Mouse (Mus musculus): ENCODE data around the gene Megf8. TPM values are rescaled to one million over a fixed set of nuclear protein-coding genes. Genes with fewer than 3 reads are reported as not detected.
A peak's percentile ranks its signal among the peaks of the same experiment; 100 is the strongest.

The Megf8 gene
- total RNA-seq (2015), result 2.2 and 2.5 TPM in 2 replicates
- total RNA-seq (2017), result 3.5 and 3.9 TPM in 2 replicates

DNA sequence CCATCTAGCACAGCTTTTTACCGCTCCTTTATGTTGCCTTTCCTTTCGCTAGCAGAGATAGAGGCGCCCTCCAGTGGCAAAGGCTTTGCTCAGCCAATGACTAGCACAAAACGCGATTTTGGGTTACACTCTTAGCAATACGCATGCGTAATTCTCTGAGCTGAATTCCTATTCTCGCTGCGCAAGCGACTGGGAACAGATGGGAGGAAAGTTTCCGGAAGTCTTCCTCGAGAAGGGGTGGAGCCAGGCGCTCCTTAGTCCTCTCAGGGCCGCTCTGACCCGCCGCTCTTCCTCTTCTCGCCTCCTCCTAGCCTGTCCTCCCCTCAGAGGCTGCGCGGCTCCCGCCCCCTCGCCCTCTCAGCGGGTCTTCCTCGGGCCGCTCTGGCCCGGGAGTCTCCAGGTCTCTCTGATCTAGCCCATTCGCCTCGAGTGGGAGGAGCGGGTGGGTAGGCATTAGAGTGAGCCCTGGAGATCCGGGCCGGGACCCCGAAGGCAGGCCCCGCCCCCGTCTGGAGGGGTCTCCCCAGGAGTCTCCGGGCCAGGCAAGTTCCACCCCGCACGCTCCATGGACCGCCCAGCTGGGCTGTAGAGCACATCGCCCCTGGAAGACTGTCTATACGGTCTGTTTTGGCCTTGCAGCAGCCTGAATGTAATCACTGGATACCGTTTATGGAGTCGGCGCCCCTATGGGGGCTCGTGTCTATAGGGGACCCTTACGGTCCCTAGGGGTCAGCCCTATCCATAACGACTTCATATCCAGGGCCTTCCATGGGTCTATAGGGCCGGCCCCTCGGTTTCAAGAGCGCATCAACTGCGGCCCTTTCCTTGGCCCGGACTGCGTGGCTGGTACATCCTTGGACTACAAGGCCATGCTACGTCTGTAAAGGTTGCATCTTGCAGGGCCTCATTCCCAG, at the start of gene Megf8:
TSS of gene Megf8 (plus strand) at position 633 of the 914 bp plus-strand sequence.
- ATAC-seq (replicated peaks; ENCODE audit: poor library complexity), result peak; percentile 93

DNA sequence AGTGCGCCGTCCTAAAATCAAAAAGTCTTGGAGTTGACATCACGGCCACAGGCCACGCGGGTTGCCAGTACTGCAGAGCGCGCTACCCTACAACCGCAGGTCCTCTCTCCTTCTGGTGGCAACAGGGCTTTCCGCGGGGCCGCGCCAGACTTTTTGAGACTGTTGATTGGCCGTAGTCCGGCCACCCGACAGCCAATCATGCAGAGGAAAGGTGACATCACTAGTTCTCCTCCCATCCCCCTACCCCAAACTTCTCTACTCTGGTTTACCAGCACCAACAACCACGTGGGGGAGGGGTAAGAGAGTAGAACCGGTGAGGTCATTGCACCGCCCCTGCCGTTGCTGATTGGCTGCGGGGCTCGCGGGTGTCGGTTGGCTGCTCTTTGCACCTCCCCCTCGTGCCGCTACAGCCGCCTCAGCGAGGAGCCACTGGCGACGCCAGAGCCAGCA, 49.6 kb upstream of the Megf8 start, which contains the start of gene Cic:
TSS of gene Cic (plus strand) at position 404 of the 450 bp plus-strand sequence.
- peak; percentile 72 for ATAC-seq (replicated peaks; ENCODE audit: poor library complexity)

DNA sequence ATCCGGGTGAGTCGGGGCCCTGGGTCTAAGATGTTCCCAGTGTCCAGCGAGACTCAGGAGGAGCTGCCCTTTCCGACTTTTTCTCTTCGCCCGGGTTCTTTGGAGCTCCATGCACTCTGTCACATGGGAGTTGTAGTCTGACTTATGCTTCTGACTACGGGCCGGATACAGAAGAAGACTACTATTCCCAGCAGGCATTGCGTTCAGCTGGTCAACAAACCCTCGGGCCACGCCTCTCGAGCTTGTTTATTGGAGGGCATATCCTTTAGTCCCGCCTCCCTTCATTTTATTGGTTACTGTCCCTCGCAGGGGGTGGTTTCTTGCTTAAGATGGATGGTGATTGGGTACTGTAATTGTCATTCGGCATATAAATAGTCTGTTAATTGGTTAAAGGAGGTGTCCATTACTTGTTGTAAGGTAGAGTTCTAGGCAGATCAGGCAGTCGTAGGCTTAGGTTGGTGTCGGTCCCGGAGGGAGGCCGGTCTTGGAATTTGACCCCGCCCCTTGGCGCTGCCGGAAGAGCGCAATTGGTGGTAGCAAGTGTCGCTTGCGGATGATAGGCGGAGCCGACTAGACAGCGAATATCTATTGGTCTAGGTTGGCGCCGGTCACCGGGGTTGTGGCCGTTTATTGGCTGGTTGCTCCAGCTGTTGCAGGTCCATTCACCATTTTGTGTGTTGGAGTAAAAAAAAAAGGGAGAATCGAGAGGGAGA, 49.1 kb upstream of the Megf8 start:
- ATAC-seq (replicated peaks; ENCODE audit: poor library complexity), result peak; percentile 73

DNA sequence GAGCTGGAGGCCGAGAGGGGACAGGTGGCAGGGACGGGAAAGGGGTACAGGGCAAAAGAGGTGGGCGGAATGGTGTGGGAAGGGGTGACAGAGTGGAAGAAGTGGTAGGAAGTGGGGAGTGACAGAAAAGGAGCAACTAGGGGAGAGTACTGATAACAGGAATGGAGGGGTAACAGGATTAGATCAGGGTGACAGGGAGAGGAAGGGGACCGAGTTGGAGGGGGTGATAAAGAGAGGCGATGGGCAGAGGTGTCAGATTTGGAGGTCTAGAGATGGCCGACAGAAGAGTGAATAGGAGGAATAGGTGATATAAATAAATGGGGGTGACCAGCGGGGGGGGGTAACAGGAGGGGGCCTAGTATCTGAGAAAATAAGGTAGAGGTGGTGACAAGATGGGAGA, 48.4 kb upstream of the Megf8 start:
- ATAC-seq (replicated peaks; ENCODE audit: poor library complexity), result no peak

DNA sequence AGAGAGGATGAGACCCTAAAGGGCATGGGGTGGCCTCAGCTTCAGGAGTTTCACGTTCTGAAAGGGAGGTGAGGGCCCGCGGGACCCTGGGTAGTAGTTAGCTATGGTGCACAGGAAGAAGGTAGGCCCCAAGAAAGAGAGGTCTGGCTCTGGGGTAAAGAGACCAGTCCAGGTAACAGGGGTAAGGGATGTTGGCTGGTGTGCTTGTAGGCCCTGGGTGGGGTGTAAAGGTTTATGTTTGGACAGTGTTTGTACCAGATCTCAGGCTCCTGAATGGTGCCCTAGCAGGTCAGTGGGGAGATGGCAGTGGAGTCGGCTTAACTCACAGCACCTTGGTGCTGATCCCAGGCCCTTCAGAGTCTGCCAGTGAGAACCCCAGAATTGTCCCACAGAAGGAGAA, 47.9 kb upstream of the Megf8 start:
- no peak for ATAC-seq (replicated peaks; ENCODE audit: poor library complexity)

DNA sequence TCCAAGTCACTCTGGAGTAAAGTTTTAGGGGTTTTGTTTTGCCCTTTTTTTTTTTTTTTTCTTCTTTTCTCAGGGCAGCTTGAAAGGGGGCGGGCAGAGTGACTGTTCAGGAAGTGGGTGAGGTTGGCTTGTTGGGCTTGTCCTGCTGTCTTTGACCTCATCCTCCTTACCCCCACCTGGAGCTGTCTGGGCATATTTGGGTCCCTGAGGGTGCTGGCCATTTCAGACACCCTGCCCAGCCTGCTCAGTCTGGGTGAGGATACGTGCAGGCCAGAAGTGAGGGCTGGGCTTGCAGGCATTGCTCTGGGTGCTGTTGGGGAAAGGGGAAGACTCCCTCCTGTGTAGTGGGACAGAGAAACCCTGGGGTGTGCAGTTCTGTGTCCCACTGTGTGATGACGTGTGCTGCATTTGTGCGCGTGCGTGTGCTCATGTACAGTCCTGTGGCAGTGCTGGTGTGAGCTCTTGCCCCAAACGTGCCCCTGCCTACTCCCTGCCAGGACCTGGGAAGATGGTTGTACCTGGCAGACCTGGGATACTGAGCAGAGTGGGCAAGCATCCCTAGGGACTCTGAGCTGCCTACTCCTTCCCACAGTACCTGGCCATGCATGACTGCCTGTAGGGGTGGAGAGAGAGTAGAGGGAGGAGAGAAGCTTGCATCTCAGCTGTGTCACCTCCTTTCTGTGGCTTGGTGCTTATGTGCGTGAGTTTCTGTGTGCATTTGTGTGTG, 47.3 kb upstream of the Megf8 start:
- no peak for ATAC-seq (replicated peaks; ENCODE audit: poor library complexity)

DNA sequence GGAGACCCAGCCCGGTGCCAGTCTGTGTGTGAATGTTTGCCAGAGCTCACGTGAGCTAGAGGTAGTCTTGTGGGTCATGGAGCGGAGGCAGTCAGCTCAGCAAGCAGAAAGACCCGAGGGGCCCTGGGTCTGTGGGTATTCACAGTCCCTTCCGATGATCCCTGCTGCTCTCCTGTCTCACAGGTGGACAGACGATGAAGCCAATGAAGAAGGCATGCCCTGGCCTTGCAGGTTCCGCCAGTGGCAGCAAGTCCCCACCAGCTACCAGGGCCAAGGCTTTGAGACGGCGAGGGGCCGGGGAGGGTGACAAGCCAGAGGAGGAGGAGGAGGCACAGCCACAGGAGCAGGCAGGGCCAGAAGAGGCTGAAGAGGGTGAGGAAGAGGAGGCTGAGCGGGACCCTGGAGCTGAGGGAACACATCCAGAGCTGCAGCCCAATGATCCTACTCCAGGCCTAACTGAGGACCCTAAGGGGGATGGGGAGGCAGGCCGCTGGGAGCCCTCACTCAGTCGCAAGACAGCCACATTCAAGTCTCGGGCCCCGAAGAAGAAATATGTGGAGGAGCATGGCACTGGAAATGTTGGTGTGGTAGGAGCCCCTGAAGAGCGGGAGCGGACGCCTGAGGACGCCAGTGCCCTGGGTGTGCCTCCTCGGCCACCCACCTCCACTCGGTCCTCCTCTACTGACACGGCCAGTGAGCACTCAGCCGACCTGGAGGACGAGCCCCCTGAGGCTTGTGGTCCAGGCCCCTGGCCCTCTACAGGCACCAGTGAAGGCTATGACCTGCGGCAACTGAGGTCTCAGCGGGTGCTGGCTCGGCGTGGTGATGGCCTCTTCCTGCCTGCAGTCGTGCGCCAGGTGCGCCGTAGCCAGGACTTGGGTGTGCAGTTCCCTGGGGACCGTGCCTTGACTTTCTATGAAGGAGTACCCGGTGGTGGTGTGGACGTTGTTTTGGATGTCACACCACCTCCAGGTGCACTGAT, 46.0 kb upstream of the Megf8 start:
- no peak for ATAC-seq (replicated peaks; ENCODE audit: poor library complexity)

DNA sequence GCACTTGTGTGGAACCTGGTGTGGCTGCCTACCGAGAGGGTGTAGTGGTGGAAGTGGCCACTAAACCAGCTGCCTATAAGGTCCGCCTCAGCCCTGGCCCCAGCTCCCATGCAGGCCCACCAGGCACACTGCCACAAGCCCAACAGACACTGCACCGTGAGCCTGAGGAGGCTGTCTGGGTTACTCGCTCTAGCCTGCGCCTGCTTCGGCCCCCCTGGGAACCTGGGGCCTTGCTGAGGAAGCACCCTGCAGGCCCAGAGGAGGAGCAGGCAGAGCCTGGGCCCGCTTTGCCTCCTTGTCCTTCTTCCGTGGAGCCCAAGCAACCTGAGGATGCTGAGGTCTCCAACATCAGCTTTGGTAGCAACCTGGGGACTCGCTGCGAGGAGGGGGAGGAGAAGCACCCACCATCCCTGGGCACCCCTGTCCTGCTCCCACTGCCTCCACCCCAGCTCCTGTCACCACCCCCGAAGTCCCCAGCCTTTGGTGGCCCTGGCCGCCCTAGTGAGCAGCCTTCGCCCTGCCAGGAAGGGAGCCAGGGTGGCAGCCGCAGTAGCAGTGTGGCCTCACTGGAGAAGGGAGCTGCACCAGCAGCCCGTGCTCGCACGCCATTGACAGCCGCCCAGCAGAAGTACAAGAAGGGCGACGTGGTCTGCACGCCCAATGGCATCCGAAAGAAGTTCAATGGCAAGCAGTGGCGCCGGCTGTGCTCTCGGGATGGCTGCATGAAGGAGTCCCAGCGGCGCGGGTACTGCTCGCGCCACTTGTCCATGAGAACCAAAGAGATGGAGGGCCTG, 45.1 kb upstream of the Megf8 start:
- no peak for ATAC-seq (replicated peaks; ENCODE audit: poor library complexity)

DNA sequence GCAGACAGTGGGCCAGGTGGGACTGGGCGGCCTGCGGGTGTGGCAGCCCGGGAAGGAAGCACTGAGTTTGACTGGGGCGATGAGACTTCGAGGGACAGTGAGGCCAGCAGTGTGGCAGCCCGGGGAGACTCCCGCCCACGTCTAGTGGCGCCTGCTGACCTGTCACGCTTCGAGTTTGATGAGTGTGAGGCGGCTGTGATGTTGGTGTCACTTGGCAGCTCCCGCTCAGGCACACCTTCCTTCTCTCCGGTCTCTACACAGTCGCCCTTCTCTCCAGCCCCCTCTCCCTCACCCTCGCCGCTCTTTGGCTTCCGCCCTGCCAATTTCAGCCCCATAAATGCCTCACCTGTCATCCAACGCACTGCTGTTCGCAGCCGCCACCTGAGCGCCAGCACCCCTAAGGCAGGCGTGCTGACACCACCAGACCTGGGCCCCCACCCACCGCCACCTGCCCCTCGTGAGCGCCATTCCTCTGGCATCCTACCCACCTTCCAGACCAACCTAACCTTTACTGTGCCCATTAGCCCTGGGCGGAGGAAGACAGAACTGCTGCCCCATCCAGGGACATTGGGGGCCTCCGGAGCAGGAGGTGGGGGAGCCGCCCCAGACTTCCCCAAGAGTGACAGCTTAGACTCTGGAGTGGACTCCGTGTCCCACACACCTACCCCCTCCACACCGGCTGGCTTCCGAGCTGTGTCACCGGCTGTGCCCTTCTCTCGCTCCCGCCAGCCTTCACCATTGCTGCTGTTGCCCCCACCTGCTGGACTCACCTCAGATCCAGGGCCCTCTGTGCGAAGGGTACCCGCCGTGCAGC, 44.3 kb upstream of the Megf8 start:
- no peak for ATAC-seq (replicated peaks; ENCODE audit: poor library complexity)

DNA sequence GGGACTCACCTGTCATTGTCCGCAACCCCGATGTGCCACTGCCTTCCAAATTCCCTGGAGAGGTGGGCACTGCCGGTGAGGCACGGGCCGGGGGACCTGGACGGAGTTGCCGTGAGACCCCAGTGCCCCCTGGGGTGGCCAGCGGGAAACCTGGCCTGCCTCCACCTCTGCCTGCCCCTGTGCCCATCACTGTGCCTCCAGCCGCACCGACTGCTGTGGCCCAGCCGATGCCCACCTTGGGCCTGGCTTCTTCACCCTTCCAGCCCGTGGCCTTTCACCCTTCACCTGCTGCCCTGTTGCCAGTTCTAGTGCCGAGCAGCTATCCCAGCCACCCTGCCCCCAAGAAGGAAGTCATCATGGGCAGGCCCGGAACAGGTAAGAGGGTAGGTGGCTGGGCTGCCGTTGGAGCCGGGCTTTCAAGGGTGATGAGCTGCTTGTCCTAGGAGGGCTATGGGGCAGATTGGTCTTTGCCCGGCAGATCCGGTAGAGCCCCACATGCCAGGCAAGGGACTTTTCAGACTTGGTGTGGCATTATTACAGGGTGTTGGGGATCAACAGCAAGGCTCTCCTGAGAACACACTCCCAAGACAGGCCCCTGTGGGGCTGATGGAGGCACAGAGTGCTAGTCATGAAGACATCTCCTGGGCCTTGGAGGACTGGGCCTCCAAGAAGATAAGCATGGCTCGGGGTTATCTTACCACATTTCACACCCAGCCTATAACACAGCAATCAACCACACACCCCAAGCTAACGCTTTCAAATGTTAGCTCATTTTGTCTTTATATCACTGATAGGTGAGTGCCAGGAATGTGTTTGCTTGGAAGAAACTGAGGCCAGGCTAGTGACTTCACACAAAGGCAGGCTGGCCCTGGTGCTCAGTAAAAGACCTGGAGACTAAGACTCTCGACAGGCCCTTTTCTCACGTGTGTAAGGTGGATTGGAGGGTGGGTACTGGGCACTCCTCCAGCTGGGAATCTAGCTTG, 43.4 kb upstream of the Megf8 start:
- ATAC-seq (replicated peaks; ENCODE audit: poor library complexity), result peak; percentile 49

DNA sequence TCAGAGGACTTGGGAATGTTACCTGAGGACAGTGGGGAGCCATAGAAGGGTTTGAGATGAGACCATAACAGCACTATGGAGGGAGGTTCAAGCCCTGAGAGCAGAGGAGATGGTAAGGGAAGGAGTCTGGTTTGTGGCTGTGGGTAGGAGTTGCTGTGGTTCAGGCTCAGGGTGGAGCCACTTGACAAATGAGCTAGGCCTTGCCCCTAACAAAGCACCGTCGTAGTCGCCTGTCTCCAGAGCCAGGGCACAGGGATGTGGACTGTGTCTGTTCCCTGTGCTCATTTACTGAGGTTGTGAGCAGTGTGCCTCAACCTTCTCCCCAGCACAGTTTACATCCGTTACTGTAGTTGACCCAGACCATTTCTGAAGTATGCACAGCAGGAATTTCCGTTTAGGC, 42.4 kb upstream of the Megf8 start:
- peak; percentile 45 for ATAC-seq (replicated peaks; ENCODE audit: poor library complexity)

DNA sequence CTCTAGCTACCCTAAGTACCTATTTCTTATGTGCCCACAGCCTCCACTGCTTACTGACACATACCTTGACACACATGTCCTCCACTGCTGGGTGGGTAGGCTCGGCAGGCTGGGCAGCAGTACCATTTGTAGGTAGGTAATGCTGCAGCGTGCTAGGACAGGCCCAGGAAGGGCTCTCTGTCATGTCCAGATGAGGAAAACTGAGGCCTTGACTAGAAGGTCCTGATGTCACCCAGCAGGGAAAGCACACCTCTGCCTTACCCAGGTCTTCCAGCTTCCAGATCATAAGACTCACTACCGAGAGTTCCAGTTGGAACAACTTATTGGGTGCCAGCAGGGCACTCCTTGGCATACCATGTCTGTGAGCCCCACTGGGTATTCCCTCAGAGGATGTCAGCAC, 42.0 kb upstream of the Megf8 start:
- no peak for ATAC-seq (replicated peaks; ENCODE audit: poor library complexity)

DNA sequence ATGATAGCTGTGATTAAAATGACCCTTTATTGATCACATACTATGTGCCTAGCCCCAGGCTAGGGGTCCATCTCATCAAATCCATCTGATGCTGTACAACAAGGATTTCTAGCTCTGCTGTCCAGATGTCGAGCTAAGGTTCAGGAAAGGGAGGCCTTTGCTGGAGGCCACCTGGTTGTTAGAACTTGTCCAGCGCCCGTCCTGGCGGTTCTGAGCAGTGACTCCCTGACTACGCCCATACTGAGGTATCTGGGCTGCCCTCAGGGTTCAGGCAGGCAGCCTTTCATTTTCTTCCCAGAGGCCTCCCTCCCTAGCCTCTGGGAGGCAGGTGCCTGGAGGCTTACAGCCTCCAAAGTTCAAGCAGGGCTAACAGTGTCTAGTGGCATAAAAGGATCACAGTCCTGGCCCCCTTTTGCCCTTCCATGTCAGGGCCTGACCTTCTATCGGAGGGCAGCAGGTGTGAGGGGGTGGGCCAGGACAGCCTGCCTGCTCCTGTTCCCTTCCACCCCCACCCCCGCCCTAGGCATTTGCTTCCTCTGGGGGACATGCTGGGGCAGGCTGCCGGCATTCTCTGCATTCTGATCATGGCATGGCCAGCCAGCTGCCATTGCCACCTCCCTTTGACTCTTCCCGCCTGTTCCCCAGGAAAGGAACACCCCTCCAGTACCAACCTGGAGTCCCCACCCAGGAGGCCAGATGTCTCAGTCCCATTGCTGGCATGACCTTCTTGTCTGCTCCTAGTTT, 41.2 kb upstream of the Megf8 start:
- ATAC-seq (replicated peaks; ENCODE audit: poor library complexity), result no peak

DNA sequence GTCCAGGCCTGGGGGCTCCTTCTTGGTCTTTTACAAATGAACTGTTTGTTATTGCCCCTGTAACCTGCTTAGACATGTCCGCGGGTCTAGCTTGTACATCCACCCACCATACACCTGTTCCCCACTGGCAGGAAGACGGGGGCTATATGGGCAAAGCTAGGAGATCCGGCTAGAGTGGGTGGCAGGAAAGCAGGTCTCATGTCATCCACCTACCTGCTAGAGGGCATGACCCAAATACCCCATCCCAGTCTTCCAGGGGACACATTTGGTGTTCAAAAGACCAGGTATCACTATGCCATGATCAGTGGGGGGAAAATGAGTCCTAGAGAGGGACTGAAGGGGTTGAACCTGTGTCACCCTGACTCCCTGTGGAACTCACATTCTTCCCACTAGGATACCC, 39.6 kb upstream of the Megf8 start:
- no peak for ATAC-seq (replicated peaks; ENCODE audit: poor library complexity)

DNA sequence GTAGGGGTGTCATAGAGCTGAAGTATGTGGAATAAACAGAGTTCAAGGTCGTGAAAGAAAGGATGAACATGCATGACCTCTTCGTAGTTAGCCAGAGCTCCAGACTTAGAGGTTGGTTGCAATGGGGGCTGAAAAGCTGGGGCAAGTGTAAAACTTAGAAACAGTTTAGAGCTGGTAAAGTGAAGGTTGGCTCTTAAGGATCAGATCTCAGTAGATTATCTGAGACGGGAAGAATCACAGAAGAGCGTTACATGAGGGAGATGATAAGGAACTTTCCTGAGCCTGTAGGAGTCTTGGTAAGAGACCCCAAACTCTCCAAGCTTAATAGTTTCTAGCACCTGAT, 39.0 kb upstream of the Megf8 start:
- ATAC-seq (replicated peaks; ENCODE audit: poor library complexity), result no peak

DNA sequence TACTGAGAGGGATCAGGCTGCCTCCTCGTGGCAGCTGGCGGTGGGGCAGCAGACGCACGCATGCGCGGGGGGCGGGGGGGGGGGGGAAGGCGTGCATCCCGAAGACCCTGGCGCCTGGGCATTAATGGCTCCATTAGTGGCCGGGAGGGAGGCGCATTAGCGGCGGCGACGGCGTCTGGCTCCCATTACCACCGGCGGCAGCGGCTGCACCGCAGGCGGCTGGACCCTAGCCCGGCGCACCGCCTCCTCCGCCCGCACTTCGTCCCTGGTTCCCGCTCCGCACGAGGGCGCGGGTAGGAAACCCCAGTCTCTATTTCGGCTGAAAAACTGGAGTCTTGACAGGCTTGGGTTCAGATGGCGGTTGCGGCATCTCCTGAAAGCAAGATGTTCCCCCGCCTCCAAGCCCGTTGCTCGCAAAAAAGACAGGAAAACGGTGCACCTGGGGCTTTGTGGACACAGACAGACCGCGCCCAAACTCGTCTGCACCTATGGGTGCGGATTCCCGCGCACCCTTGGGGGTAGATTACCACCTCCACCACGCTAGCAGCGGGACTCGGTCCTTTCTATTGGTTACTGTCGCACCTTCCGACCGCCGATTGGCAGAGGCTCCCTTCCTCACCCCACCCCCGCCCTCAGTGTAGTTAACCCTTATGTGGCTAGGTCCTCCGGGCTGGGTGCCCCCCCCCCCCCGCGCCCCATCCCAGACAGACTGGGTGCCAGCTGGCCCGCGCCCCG, 38.5 kb upstream of the Megf8 start:
- ATAC-seq (replicated peaks; ENCODE audit: poor library complexity), result peak; percentile 43
